Mouse (Mus musculus): Measurements from ENCODE around the gene Rcvrn. TPM values are rescaled to one million over a fixed set of nuclear protein-coding genes. Genes with fewer than 3 reads are reported as not detected.

The Rcvrn gene
- polyA plus RNA-seq, 1 experiment from 2014 or later, result not detected

DNA sequence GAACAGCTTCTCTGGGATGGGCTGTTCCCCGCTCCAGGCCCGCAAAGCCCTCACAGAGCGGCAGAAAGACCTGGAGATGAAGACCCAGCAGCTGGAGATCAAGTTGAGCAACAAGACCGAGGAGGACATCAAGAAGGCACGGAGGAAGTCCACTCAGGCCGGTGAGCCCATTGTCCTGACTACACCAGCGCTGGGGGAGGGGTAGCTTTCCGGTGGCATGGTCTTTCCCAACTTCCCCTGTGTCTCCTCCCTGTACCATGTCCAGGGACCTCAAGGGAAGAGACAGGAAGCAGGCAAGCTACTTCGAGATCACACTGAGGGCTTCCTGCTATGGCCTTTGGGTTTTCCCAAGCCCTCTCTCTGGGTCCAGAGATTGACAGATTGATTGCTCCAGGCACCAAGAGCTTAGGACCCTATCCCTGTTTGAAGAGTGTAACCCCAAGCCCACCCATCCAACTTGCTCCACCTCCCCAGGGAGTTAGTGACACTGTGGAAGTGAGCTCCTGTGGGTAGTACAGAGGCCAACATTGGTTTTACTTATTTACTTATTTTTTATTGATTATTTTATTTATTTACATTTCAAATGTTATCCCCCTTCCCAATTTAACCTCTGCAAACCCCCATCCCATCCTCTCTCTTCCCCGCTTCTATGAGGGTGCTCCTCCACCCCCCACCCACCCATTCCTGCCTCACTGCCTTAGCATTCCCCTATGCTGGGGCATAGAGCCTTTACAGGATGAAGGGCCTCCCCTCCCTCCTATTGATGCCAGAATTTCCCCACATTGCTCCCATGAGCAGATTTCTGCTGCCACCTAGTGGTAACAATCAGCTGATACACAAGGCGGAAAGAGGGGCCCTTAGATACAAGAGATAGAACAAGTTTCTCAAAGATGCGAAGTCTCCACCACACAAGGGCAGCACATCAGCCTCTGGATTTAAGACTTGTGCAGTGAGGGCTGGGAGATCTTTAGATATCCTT is 19.3 kb upstream of the Rcvrn start:
- peak; percentile 42; the same call in 1 of the 2 replicates for ATAC-seq (ENCODE audit: low FRiP score, low TSS enrichment)
- whole genome bisulfite sequencing, result 60% methylated on average over 12 of the region's 12 CpGs
- Histone ChIP-seq H3K27ac (replicated peaks) (no peak overlapping the region), H3K4me2 (replicated peaks; ENCODE audit: low read depth) (no peak overlapping the region), H3K4me1 (replicated peaks; ENCODE audit: control insufficient read depth, insufficient read depth) (no peaks in the 10 kb centered on the region), H3K36me3 (ENCODE audit: control insufficient read depth, insufficient read depth, low read length) (no peaks in the 10 kb centered on the region), H3K27me3 (ENCODE audit: control insufficient read depth, insufficient read depth, low read length) (no peaks in the 10 kb centered on the region), H3K4me3 (ENCODE audit: low read depth, low read length) (no peak overlapping the region), H3K9ac (ENCODE audit: low read length) (no peak overlapping the region), H3K9me3 (ENCODE audit: control insufficient read depth, low read length) (no peaks in the 10 kb centered on the region)
- TF ChIP-seq CTCF (IDR thresholded peaks at IDR 0.05; ENCODE audit: low read depth) (peak; percentile 98), EP300 (optimal IDR thresholded peaks at IDR 0.05) (no peak)
- peak; percentile 39 for DNase-seq (ENCODE audit: low spot score)

DNA sequence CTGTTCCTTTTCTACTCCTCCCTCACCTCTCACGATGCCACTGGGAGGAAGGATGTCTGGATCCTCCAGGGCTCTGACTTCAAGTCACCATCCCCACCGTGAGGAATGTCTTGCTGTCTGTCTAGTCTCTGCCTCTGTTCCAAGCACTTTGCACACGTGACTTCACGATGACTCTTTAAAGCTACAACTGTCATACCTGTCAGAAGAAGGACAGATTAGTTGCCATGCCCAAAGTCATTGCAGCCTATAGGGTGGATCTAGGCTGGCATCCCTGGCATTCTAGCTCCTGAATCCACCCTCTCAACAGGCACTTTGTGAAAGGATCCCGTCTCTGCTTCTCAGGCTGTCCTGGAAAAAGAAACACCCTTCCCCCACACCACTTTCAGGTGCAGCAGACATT is 15.8 kb upstream of the Rcvrn start:
- no peaks in the 10 kb centered on the region for H3K36me3 ChIP-seq (ENCODE audit: control insufficient read depth, insufficient read depth, low read length)
- H3K4me1 ChIP-seq (replicated peaks; ENCODE audit: control insufficient read depth, insufficient read depth), result no peaks in the 10 kb centered on the region
- TF ChIP-seq CTCF (IDR thresholded peaks at IDR 0.05; ENCODE audit: low read depth), result no peak
- TF ChIP-seq EP300 (optimal IDR thresholded peaks at IDR 0.05), result no peak
- H3K4me3 ChIP-seq (ENCODE audit: low read depth, low read length), result no peak overlapping the region
- H3K27ac ChIP-seq (replicated peaks), result no peak overlapping the region
- H3K9ac ChIP-seq (ENCODE audit: low read length), result no peak overlapping the region
- no peak for ATAC-seq (ENCODE audit: low FRiP score, low TSS enrichment)
- no peaks in the 10 kb centered on the region for H3K27me3 ChIP-seq (ENCODE audit: control insufficient read depth, insufficient read depth, low read length)
- no peak for DNase-seq (ENCODE audit: low spot score)
- H3K9me3 ChIP-seq (ENCODE audit: control insufficient read depth, low read length), result no peaks in the 10 kb centered on the region
- WGBS, result 59% methylated on average over 5 of the region's 5 CpGs
- no peak overlapping the region for H3K4me2 ChIP-seq (replicated peaks; ENCODE audit: low read depth)

DNA sequence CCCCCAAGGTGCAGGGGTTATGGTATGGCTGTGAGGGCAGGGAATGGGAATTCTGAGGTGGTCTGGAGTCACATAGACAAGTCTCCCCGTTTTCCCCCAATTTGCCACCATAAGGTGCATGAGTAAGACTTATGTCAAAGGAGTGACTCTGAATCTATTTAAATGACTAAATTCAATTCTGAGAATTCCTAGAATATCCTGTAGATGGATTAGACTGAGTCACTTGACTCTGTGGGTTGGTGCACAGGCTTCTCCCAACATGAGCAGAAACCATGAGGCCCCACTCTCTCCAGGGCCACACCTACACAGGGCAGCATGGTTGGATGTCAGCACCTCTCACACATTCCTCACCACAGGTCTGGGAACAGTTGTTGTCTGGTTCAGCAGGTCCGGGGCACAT is 15.2 kb upstream of the Rcvrn start:
- no peak overlapping the region for H3K4me2 ChIP-seq (replicated peaks; ENCODE audit: low read depth)
- H3K36me3 ChIP-seq (ENCODE audit: control insufficient read depth, insufficient read depth, low read length), result no peaks in the 10 kb centered on the region
- no peaks in the 10 kb centered on the region for H3K27me3 ChIP-seq (ENCODE audit: control insufficient read depth, insufficient read depth, low read length)
- DNase-seq (ENCODE audit: low spot score) (no peak), ATAC-seq (ENCODE audit: low FRiP score, low TSS enrichment) (no peak)
- no peak overlapping the region for H3K4me3 ChIP-seq (ENCODE audit: low read depth, low read length)
- H3K4me1 ChIP-seq (replicated peaks; ENCODE audit: control insufficient read depth, insufficient read depth), result no peaks in the 10 kb centered on the region
- no peak for TF ChIP-seq CTCF (IDR thresholded peaks at IDR 0.05; ENCODE audit: low read depth)
- no peak for TF ChIP-seq EP300 (optimal IDR thresholded peaks at IDR 0.05)
- no peak overlapping the region for H3K9ac ChIP-seq (ENCODE audit: low read length)
- H3K9me3 ChIP-seq (ENCODE audit: control insufficient read depth, low read length), result no peaks in the 10 kb centered on the region
- H3K27ac ChIP-seq (replicated peaks), result no peak overlapping the region
- 83% methylated on average over 2 of the region's 2 CpGs for WGBS

DNA sequence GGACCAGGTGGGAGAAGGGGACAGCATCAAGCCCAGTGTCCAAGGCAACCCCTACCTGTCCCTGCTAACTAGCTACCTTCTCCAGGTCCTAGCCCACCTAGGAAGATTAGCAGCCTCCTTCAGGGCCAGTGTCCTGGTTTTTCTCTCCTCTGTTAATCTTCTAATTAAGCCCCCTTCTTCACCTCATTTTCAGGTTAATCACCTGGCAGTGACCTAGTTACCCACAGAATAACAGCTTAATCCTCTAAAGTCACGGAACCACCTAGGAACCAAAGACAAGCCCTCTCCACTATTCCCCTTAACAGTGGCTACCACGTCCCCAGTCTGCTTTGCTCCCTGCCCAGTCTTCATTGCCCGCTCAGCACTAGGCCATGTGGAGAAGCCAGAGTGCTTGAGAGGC is 13.3 kb upstream of the Rcvrn start:
- Histone ChIP-seq H3K9ac (ENCODE audit: low read length) (no peak overlapping the region), H3K4me3 (ENCODE audit: low read depth, low read length) (no peak overlapping the region), H3K4me1 (replicated peaks; ENCODE audit: control insufficient read depth, insufficient read depth) (no peaks in the 10 kb centered on the region), H3K36me3 (ENCODE audit: control insufficient read depth, insufficient read depth, low read length) (no peaks in the 10 kb centered on the region), H3K27me3 (ENCODE audit: control insufficient read depth, insufficient read depth, low read length) (no peaks in the 10 kb centered on the region), H3K9me3 (ENCODE audit: control insufficient read depth, low read length) (no peaks in the 10 kb centered on the region), H3K4me2 (replicated peaks; ENCODE audit: low read depth) (no peak overlapping the region), H3K27ac (replicated peaks) (no peak overlapping the region)
- no peak for DNase-seq (ENCODE audit: low spot score)
- WGBS, result 86% methylated on average over 3 of the region's 3 CpGs
- TF ChIP-seq EP300 (optimal IDR thresholded peaks at IDR 0.05), result no peak
- TF ChIP-seq CTCF (IDR thresholded peaks at IDR 0.05; ENCODE audit: low read depth), result no peak
- no peak for ATAC-seq (ENCODE audit: low FRiP score, low TSS enrichment)

DNA sequence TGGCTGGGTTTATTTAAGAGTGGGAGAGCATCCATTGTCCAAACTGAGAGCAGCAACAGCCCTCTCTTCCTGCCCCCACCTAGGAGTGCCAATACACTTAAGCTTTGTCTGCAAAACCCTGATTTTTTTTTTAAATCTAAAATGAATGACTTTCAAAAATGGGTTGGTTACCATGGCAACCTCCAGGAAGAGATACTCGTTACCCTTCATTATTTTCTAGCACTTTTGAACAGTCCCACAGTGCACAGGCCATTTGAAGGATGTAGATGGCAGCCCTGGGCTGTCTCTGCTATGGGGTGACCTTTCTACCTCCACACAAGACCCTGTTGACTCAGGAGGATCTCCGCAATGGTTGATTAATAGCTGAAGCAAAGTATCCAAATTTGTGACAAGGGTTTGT is 9.0 kb upstream of the Rcvrn start:
- DNase-seq (ENCODE audit: low spot score) (no peak), ATAC-seq (ENCODE audit: low FRiP score, low TSS enrichment) (no peak)
- Histone ChIP-seq H3K9me3 (ENCODE audit: control insufficient read depth, low read length) (no peaks in the 10 kb centered on the region), H3K36me3 (ENCODE audit: control insufficient read depth, insufficient read depth, low read length) (no peaks in the 10 kb centered on the region), H3K27ac (replicated peaks) (no peak overlapping the region), H3K4me3 (ENCODE audit: low read depth, low read length) (no peak overlapping the region), H3K4me2 (replicated peaks; ENCODE audit: low read depth) (no peak overlapping the region), H3K9ac (ENCODE audit: low read length) (no peak overlapping the region), H3K27me3 (ENCODE audit: control insufficient read depth, insufficient read depth, low read length) (no peaks in the 10 kb centered on the region), H3K4me1 (replicated peaks; ENCODE audit: control insufficient read depth, insufficient read depth) (no peaks in the 10 kb centered on the region)
- TF ChIP-seq CTCF (IDR thresholded peaks at IDR 0.05; ENCODE audit: low read depth), result no peak
- no peak for TF ChIP-seq EP300 (optimal IDR thresholded peaks at IDR 0.05)
- WGBS, result 74% methylated on average over 2 of the region's 2 CpGs

DNA sequence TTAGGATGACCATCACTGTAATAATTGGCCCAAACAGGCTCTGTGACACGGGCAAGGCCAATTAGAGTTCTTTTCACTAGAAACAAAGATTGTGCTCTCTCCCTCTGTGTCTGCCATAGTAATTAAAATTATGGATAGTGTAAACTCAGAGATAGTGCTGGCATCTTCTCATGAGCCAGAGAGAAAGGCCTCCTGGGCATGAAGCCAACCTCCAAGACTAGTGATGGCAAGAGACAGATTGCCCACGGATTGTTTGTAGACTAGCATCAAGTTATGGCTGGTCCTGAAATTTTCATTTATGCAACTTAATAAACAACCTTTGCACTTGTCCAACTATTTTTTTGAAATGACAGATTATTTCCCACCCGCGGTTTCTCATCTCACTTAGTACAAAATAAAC is 17.9 kb downstream of the Rcvrn start:
- H3K4me2 ChIP-seq (replicated peaks; ENCODE audit: low read depth), result no peak overlapping the region
- no peaks in the 10 kb centered on the region for H3K36me3 ChIP-seq (ENCODE audit: control insufficient read depth, insufficient read depth, low read length)
- TF ChIP-seq CTCF (IDR thresholded peaks at IDR 0.05; ENCODE audit: low read depth), result no peak
- no peak for TF ChIP-seq EP300 (optimal IDR thresholded peaks at IDR 0.05)
- no peaks in the 10 kb centered on the region for H3K27me3 ChIP-seq (ENCODE audit: control insufficient read depth, insufficient read depth, low read length)
- H3K9ac ChIP-seq (ENCODE audit: low read length), result no peak overlapping the region
- H3K27ac ChIP-seq (replicated peaks), result no peak overlapping the region
- DNase-seq (ENCODE audit: low spot score), result no peak
- no peaks in the 10 kb centered on the region for H3K4me1 ChIP-seq (replicated peaks; ENCODE audit: control insufficient read depth, insufficient read depth)
- no peaks in the 10 kb centered on the region for H3K9me3 ChIP-seq (ENCODE audit: control insufficient read depth, low read length)
- no peak overlapping the region for H3K4me3 ChIP-seq (ENCODE audit: low read depth, low read length)
- ATAC-seq (ENCODE audit: low FRiP score, low TSS enrichment), result no peak
- WGBS, result 56% methylated on average over 4 of the region's 4 CpGs
